Mouse (Mus musculus): ENCODE results near the gene Gh. TPM values are rescaled to one million over a fixed set of nuclear protein-coding genes. Genes with fewer than 3 reads are reported as not detected.

Gene Gh
- polyA plus RNA-seq, 1 experiment from 2014 or later, result not detected

DNA sequence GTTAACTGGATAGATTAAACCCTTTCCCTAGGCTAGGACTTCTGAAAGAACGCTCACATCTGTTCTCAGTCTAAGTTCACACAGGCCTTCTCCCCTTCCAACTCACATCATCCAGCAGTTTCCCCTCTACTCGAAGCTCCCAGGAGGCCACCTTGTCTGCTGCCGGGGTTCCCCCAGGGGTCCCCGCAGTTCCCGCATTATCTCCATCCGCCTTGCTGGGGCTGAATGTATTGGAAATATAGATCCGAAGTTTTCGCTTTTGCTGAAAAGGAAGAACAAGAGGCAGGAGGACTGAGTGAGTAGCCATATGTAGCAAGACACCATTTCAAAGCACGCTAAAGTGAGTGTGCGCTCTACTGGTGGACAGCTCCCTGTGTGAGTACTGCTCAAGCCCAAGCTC, 35.2 kb downstream of the Gh start:
- Histone ChIP-seq H3K9ac (ENCODE audit: low read length) (no peak overlapping the region), H3K36me3 (ENCODE audit: control insufficient read depth, insufficient read depth, low read length) (peaks cover 29% of the 10 kb centered on the region; the same call in 1 of the 2 replicates), H3K27ac (ENCODE audit: low read depth, low read length) (no peak overlapping the region), H3K4me1 (replicated peaks; ENCODE audit: control insufficient read depth, insufficient read depth, low read length) (peaks cover 7% of the 10 kb centered on the region), H3K9me3 (ENCODE audit: control insufficient read depth, low read length) (no peaks in the 10 kb centered on the region), H3K4me2 (ENCODE audit: low read depth, low read length, severe bottlenecking) (no peak overlapping the region), H3K4me3 (ENCODE audit: low read depth, low read length) (no peak overlapping the region), H3K27me3 (ENCODE audit: control insufficient read depth, insufficient read depth, low read length) (no peaks in the 10 kb centered on the region)
- no peak for DNase-seq (ENCODE audit: low spot score)
- WGBS, result 92% methylated on average over 10 of the region's 10 CpGs
- no peak for ATAC-seq (replicated peaks; ENCODE audit: low FRiP score)

DNA sequence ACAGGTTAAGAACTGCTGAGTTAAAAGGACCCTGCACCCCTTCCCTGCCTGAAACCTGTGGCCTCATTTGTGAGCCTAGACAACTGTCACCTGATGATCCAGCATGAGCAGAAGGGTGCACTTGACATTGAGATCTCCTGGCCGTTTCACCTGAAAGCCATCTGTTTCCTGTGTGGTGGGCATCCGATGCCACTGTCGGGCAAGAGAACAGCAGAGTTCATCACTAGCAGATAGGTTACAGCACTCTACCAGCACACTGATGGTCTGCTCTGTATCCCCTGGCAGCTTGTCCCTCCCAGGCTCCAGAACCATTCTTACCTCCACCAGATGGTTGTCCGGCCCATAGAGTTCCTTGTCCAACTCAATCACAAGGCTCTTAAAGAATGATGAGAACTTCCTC, 36.1 kb downstream of the Gh start:
- Histone ChIP-seq H3K9me3 (ENCODE audit: control insufficient read depth, low read length) (no peaks in the 10 kb centered on the region), H3K27ac (ENCODE audit: low read depth, low read length) (no peak overlapping the region), H3K27me3 (ENCODE audit: control insufficient read depth, insufficient read depth, low read length) (no peaks in the 10 kb centered on the region), H3K36me3 (ENCODE audit: control insufficient read depth, insufficient read depth, low read length) (peaks cover 29% of the 10 kb centered on the region; the same call in 1 of the 2 replicates), H3K4me1 (replicated peaks; ENCODE audit: control insufficient read depth, insufficient read depth, low read length) (peaks cover 4% of the 10 kb centered on the region; the same call in 1 of the 2 replicates), H3K4me3 (ENCODE audit: low read depth, low read length) (no peak overlapping the region), H3K4me2 (ENCODE audit: low read depth, low read length, severe bottlenecking) (no peak overlapping the region), H3K9ac (ENCODE audit: low read length) (no peak overlapping the region)
- DNase-seq (ENCODE audit: low spot score) (no peak), ATAC-seq (replicated peaks; ENCODE audit: low FRiP score) (no peak)
- 95% methylated on average over 4 of the region's 4 CpGs for whole genome bisulfite sequencing

DNA sequence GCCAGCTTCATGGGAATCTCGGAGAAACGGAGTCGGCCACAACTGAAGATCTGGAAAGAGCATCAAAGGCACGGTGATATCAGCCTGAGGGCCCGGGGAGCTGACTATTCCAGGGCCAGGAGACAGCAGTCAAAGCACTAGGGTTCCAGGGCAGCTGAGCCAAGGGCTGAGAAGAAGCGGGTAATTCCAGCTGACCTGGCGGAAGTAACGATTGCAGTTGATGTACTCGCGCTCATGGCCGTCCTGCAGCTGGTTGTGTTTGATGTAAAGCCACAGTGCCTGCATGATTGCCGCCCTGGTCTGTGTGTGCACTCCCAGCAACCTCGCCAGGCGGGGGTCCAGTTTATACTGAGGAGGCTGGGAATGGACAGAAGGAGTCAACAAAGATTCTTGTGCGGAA, 36.7 kb downstream of the Gh start:
- H3K4me2 ChIP-seq (ENCODE audit: low read depth, low read length, severe bottlenecking), result no peak overlapping the region
- no peaks in the 10 kb centered on the region for H3K27me3 ChIP-seq (ENCODE audit: control insufficient read depth, insufficient read depth, low read length)
- no peaks in the 10 kb centered on the region for H3K9me3 ChIP-seq (ENCODE audit: control insufficient read depth, low read length)
- H3K4me3 ChIP-seq (ENCODE audit: low read depth, low read length), result no peak overlapping the region
- 94% methylated on average over 15 of the region's 15 CpGs for WGBS
- H3K4me1 ChIP-seq (replicated peaks; ENCODE audit: control insufficient read depth, insufficient read depth, low read length), result peaks cover 4% of the 10 kb centered on the region; the same call in 1 of the 2 replicates
- no peak overlapping the region for H3K27ac ChIP-seq (ENCODE audit: low read depth, low read length)
- H3K9ac ChIP-seq (ENCODE audit: low read length), result no peak overlapping the region
- ATAC-seq (replicated peaks; ENCODE audit: low FRiP score) (no peak), DNase-seq (ENCODE audit: low spot score) (no peak)
- H3K36me3 ChIP-seq (ENCODE audit: control insufficient read depth, insufficient read depth, low read length), result peaks cover 29% of the 10 kb centered on the region; the same call in 1 of the 2 replicates

DNA sequence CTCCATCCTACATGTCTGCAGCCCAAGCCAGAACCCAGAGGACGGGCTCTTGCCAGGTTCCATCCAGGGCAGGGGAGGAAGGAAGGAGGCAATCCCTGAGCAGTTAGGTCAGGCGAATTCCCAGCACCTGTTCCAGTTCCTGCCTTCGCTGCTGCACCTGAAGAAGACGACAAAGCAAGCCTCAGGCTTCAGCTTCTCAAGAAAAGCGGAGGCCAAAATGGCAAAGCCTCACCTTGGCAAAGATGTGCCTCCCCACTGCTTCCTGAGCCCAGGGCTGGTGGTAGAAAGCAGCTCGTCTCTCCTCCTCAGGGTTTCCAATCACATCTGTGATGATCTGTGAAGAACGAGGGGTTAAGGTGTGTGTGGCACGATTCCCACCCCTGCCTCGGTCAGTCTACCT, 37.7 kb downstream of the Gh start:
- WGBS, result 94% methylated on average over 9 of the region's 9 CpGs

DNA sequence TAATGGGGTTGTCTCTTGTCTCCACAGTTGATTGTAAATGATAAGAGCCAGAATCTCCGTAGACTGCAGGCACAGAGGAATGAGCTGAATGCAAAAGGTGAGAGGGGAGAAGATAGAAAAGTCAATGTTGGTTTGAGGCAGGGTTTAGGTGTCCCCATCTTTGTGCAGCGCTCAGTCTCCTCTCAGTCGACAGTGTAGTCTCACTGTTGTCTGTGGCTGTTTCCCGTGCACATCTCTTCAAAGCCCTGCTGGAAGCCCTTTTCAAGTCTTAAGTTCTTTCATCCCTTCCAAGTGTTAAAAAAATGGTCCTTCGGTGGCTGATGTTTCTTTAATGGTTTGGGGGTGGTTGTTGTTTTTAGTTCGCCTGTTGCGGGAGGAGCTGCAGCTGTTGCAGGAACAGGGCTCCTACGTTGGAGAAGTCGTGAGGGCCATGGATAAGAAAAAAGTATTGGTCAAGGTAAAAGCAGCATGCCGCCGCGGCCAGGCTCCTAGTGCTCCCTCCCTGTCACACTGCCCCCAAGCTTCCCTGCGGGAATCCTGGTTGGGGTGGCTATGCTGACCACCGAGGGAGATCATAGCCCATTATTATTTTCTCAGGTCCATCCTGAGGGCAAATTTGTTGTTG, 40.7 kb downstream of the Gh start:
- no peak for DNase-seq (ENCODE audit: low spot score)
- Histone ChIP-seq H3K9me3 (ENCODE audit: control insufficient read depth, low read length) (no peaks in the 10 kb centered on the region), H3K36me3 (ENCODE audit: control insufficient read depth, insufficient read depth, low read length) (peaks cover 29% of the 10 kb centered on the region; the same call in 1 of the 2 replicates), H3K27ac (ENCODE audit: low read depth, low read length) (no peak overlapping the region), H3K4me1 (replicated peaks; ENCODE audit: control insufficient read depth, insufficient read depth, low read length) (peaks cover 9% of the 10 kb centered on the region; the same call in 1 of the 2 replicates), H3K4me2 (ENCODE audit: low read depth, low read length, severe bottlenecking) (no peak overlapping the region), H3K27me3 (ENCODE audit: control insufficient read depth, insufficient read depth, low read length) (no peaks in the 10 kb centered on the region), H3K4me3 (ENCODE audit: low read depth, low read length) (no peak overlapping the region), H3K9ac (ENCODE audit: low read length) (no peak overlapping the region)
- WGBS, result 88% methylated on average over 14 of the region's 14 CpGs
- no peak for ATAC-seq (replicated peaks; ENCODE audit: low FRiP score)

More for the DNA sequence above, 37.7 kb downstream of the Gh start:
- ATAC-seq (replicated peaks; ENCODE audit: low FRiP score), result no peak
- no peaks in the 10 kb centered on the region for H3K27me3 ChIP-seq (ENCODE audit: control insufficient read depth, insufficient read depth, low read length)
- DNase-seq (ENCODE audit: low spot score), result no peak
- no peak overlapping the region for H3K4me3 ChIP-seq (ENCODE audit: low read depth, low read length)
- H3K9me3 ChIP-seq (ENCODE audit: control insufficient read depth, low read length), result no peaks in the 10 kb centered on the region
- H3K4me2 ChIP-seq (ENCODE audit: low read depth, low read length, severe bottlenecking), result no peak overlapping the region
- no peak overlapping the region for H3K9ac ChIP-seq (ENCODE audit: low read length)
- peaks cover 29% of the 10 kb centered on the region; the same call in 1 of the 2 replicates for H3K36me3 ChIP-seq (ENCODE audit: control insufficient read depth, insufficient read depth, low read length)
- no peak overlapping the region for H3K27ac ChIP-seq (ENCODE audit: low read depth, low read length)
- H3K4me1 ChIP-seq (replicated peaks; ENCODE audit: control insufficient read depth, insufficient read depth, low read length), result peaks cover 3% of the 10 kb centered on the region; the same call in 1 of the 2 replicates

DNA sequence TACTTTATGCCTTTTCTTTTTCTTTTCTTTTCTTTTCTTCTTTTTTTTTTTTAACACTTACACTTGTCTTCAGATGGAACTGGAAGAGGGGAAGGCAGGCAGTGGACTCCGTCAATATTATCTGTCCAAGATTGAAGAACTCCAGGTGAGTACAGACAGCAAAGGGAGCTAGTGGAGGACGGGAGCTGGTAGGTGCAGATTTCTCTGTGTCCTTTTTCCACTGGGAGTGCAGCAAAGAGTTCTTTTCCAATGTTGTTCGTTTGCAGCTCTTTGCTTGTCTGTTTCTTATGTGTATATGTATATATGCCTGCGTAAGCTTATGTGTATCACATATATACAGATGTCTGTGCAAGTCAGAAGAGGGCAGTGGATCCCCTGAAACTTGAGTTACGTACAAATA, 44.9 kb downstream of the Gh start:
- WGBS, result 78% methylated on average over 5 of the region's 5 CpGs
- ATAC-seq (replicated peaks; ENCODE audit: low FRiP score), result no peak
- H3K4me1 ChIP-seq (replicated peaks; ENCODE audit: control insufficient read depth, insufficient read depth, low read length), result peaks cover 13% of the 10 kb centered on the region
- peak overlapping the region; percentile 72 for H3K4me2 ChIP-seq (ENCODE audit: low read depth, low read length, severe bottlenecking)
- no peak for DNase-seq (ENCODE audit: low spot score)
- H3K27me3 ChIP-seq (ENCODE audit: control insufficient read depth, insufficient read depth, low read length), result no peaks in the 10 kb centered on the region
- H3K9ac ChIP-seq (ENCODE audit: low read length), result peak overlapping the region; percentile 86
- no peaks in the 10 kb centered on the region for H3K9me3 ChIP-seq (ENCODE audit: control insufficient read depth, low read length)
- H3K4me3 ChIP-seq (ENCODE audit: low read depth, low read length), result peak overlapping the region; percentile 78
- no peak overlapping the region for H3K27ac ChIP-seq (ENCODE audit: low read depth, low read length)
- peaks cover 7% of the 10 kb centered on the region; the same call in 1 of the 2 replicates for H3K36me3 ChIP-seq (ENCODE audit: control insufficient read depth, insufficient read depth, low read length)

DNA sequence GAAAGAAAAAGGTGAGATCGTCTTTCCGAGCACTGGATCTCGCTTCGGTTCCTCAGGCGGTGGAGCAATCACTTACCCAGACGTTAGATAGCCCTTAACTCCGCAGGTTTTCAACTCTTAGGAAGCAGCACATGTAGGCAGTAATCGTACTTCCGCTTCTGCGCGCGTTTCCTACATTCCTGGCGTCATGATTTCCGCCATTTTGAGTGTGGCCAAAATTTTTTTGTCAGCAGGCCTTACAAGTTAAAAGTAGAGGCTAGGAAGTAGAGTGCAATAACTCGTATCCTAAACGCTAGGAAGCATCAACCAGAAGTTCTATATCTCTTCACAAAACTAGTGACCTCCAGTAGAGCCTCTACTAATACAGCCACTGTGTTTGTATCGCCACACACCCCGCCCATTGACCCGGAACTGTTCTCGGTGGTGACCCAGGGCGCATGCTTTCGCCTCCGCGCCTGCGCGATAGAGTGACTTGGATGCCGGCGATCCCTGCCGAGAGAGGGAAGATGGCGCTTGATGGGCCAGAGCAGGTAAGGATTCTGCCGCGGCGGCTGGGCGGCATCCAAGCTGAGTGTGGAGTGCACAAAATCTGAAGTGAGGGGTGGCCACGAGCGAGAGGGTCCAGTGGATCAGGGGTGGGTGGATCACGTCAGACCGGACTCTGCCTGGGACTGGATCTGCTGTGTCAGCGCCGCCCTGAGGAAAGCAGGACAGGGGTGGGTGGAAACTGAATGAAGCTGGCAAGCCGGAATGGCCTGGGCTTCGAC, 45.8 kb downstream of the Gh start, which contains the start of the genes Ftsj3 and Psmc5:
Gene Ftsj3 (minus strand): TSS at position 395 of the 767 bp plus-strand sequence.
Gene Psmc5 (plus strand): TSS at position 470 of the 767 bp plus-strand sequence.
- Histone ChIP-seq H3K4me2 (ENCODE audit: low read depth, low read length, severe bottlenecking) (peak within 1 kb of the TSS; percentile 72), H3K4me1 (replicated peaks; ENCODE audit: control insufficient read depth, insufficient read depth, low read length) (peaks cover 13% of the 10 kb centered on the region), H3K9ac (ENCODE audit: low read length) (peak within 1 kb of the TSS; percentile 86), H3K9me3 (ENCODE audit: control insufficient read depth, low read length) (no peaks in the 10 kb centered on the region), H3K27me3 (ENCODE audit: control insufficient read depth, insufficient read depth, low read length) (no peaks in the 10 kb centered on the region), H3K27ac (ENCODE audit: low read depth, low read length) (peak within 1 kb of the TSS; percentile 43; the same call in 1 of the 2 replicates), H3K36me3 (ENCODE audit: control insufficient read depth, insufficient read depth, low read length) (peaks cover 4% of the 10 kb centered on the region; the same call in 1 of the 2 replicates), H3K4me3 (ENCODE audit: low read depth, low read length) (peak within 1 kb of the TSS; percentile 78)
- WGBS, result under 1% methylated on average over 42 of the region's 42 CpGs
- peak; percentile 94 for ATAC-seq (replicated peaks; ENCODE audit: low FRiP score)
- peak; percentile 96 for DNase-seq (ENCODE audit: low spot score)

DNA sequence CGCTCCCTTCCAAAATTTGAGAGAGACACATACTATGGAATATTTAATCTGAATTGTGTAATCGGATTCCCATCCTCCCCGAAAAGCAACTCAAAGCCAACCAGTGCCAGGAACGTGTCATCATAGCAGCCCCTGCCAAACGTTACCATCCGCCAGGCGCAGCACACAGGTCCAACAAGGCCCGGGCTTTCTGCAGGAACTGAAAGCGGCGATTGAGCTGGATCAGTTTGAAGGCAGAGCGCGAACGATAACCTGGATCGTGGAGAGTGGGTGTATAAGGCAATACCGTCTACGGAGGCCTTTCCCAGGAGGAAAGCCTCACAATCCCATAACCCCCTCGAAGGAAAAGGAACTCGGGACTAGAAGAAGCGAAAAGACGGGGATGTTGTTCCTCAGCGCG, 46.5 kb downstream of the Gh start:
- peaks cover 4% of the 10 kb centered on the region; the same call in 1 of the 2 replicates for H3K36me3 ChIP-seq (ENCODE audit: control insufficient read depth, insufficient read depth, low read length)
- ATAC-seq (replicated peaks; ENCODE audit: low FRiP score), result no peak
- H3K27ac ChIP-seq (ENCODE audit: low read depth, low read length), result no peak overlapping the region
- DNase-seq (ENCODE audit: low spot score), result no peak
- peak overlapping the region; percentile 72 for H3K4me2 ChIP-seq (ENCODE audit: low read depth, low read length, severe bottlenecking)
- no peaks in the 10 kb centered on the region for H3K27me3 ChIP-seq (ENCODE audit: control insufficient read depth, insufficient read depth, low read length)
- peak overlapping the region; percentile 86 for H3K9ac ChIP-seq (ENCODE audit: low read length)
- peaks cover 13% of the 10 kb centered on the region for H3K4me1 ChIP-seq (replicated peaks; ENCODE audit: control insufficient read depth, insufficient read depth, low read length)
- WGBS, result 4% methylated on average over 22 of the region's 22 CpGs
- H3K9me3 ChIP-seq (ENCODE audit: control insufficient read depth, low read length), result no peaks in the 10 kb centered on the region
- H3K4me3 ChIP-seq (ENCODE audit: low read depth, low read length), result peak overlapping the region; percentile 78

Data from forebrain, embryonic 11.5 days (tissue).